Mouse (Mus musculus) liver, embryonic 13.5 days (tissue): ENCODE measurements around the gene Ppm1j. TPM values are rescaled to one million over a fixed set of nuclear protein-coding genes. Genes with fewer than 3 reads are reported as not detected.
A peak's percentile ranks its signal among the peaks of the same experiment; 100 is the strongest.
"Not testable (repeated sequence)": the region's sequence is repeated elsewhere in the genome, so short reads cannot be mapped to it uniquely, and the experiment has no call there.

Experiments used
- ATAC-seq: fragments of 200-750 bp; cut with Nextera tagmentation; 2 replicates; pipeline ENCODE4 v1.8.0; 2017; ENCODE audit warnings: low read depth, mild to moderate bottlenecking, moderate number of reproducible peaks, moderate library complexity
- DNase-seq: peaks from one replicate; pipeline ENCODE4 v3.0.0; 2022
- H3K27ac ChIP-seq: fragments of 300-500 bp; sonication (generic); 2 replicates; pipeline ENCODE4 v1.5.1; 2015; ENCODE audit warnings: moderate library complexity, mild to moderate bottlenecking, inconsistent platforms
- H3K27me3 ChIP-seq: fragments of 300-500 bp; sonication (generic); 2 replicates; pipeline ENCODE4 v1.6.1; 2015; ENCODE audit warnings: mild to moderate bottlenecking, inconsistent platforms
- H3K36me3 ChIP-seq: fragments of 300-500 bp; sonication (generic); 2 replicates; pipeline ENCODE4 v1.6.1; 2015; ENCODE audit warnings: mild to moderate bottlenecking, inconsistent platforms
- H3K4me1 ChIP-seq: fragments of 300-500 bp; sonication (generic); replicated peaks from 2 replicates; pipeline ENCODE4 v1.6.1; 2015; ENCODE audit warnings: inconsistent platforms
- H3K4me2 ChIP-seq: fragments of 300-500 bp; sonication (generic); 2 replicates; pipeline ENCODE4 v1.6.1; 2015; ENCODE audit warnings: inconsistent platforms, mild to moderate bottlenecking, moderate library complexity
- H3K4me3 ChIP-seq: fragments of 300-500 bp; sonication (generic); replicated peaks from 2 replicates; pipeline ENCODE4 v1.5.1; 2015; ENCODE audit warnings: mild to moderate bottlenecking, inconsistent platforms
- H3K9ac ChIP-seq: fragments of 300-500 bp; sonication (generic); 2 replicates; pipeline ENCODE4 v1.6.1; 2015; ENCODE audit warnings: mild to moderate bottlenecking, inconsistent platforms
- H3K9me3 ChIP-seq: fragments of 300-500 bp; sonication (generic); replicated peaks from 2 replicates; pipeline ENCODE4 v1.6.1; 2016; ENCODE audit warnings: inconsistent platforms
- WGBS: fragments of 180-500 bp; shearing (Covaris S2); methylation state at CpG from one replicate; pipeline ENCODE4 v1.1.7; 2015; ENCODE audit not compliant: insufficient replicate concordance; 5-methylcytosine and 5-hydroxymethylcytosine counted together
- polyA plus RNA-seq: library from polyadenylated mRNA; unstranded; fragments of >200 nt; fragmentation: Nextera tagmentation; extraction: Ambion mirVana; gene quantifications from 2 replicates; pipeline ENCODE4 v1.2.1, GENCODE M21; 2015

The Ppm1j gene
- polyA plus RNA-seq, 1 experiment from 2014 or later: 0.37 TPM

GRCm38 (mm10) chr3:104794953-104795470 is 14.2 kb downstream of the Ppm1j start:
- DNase-seq (no peak), ATAC-seq (no peak)
- Histone ChIP-seq H3K9me3 (no peaks in the 10 kb centered on the region), H3K4me3 (no peak overlapping the region), H3K4me2 (no peak overlapping the region), H3K27me3 (peaks cover 5% of the 10 kb centered on the region), H3K27ac (peak overlapping the region; percentile 53), H3K9ac (no peak overlapping the region), H3K4me1 (peaks cover 56% of the 10 kb centered on the region), H3K36me3 (peaks cover 41% of the 10 kb centered on the region)
- 66% methylated on average over 12 of the region's 12 CpGs for WGBS

- DNase-seq: no peak
These were observed 14.9 kb downstream of the Ppm1j start for GRCm38 (mm10) chr3:104795661-104796340.

GRCm38 (mm10) chr3:104796430-104797082 is 15.7 kb downstream of the Ppm1j start:
- Histone ChIP-seq H3K4me3 (no peak overlapping the region), H3K4me1 (peaks cover 42% of the 10 kb centered on the region), H3K4me2 (no peak overlapping the region), H3K9ac (no peak overlapping the region), H3K27ac (no peak overlapping the region), H3K27me3 (no peaks in the 10 kb centered on the region), H3K9me3 (no peaks in the 10 kb centered on the region), H3K36me3 (peaks cover 56% of the 10 kb centered on the region)
- DNase-seq (no peak), ATAC-seq (peak; percentile 44)
- 62% methylated on average over 15 of the region's 15 CpGs for WGBS

More at GRCm38 (mm10) chr3:104795661-104796340, 14.9 kb downstream of the Ppm1j start:
- H3K9ac ChIP-seq: no peak overlapping the region
- H3K36me3 ChIP-seq: peaks cover 49% of the 10 kb centered on the region
- no peak overlapping the region for H3K4me2 ChIP-seq
- peak overlapping the region; percentile 53; the same call in 1 of the 2 replicates for H3K27ac ChIP-seq
- H3K27me3 ChIP-seq: no peaks in the 10 kb centered on the region
- no peaks in the 10 kb centered on the region for H3K9me3 ChIP-seq
- no peak for ATAC-seq
- whole genome bisulfite sequencing: 61% methylated on average over 15 of the region's 15 CpGs
- H3K4me3 ChIP-seq: no peak overlapping the region
- peaks cover 49% of the 10 kb centered on the region for H3K4me1 ChIP-seq

GRCm38 (mm10) chr3:104800681-104801080 is 19.8 kb downstream of the Ppm1j start:
- no peaks in the 10 kb centered on the region for H3K27me3 ChIP-seq
- H3K4me3 ChIP-seq: no peak overlapping the region
- no peak overlapping the region for H3K27ac ChIP-seq
- ATAC-seq: no peak
- H3K9ac ChIP-seq: no peak overlapping the region
- H3K4me1 ChIP-seq: peaks cover 8% of the 10 kb centered on the region
- DNase-seq: no peak
- H3K36me3 ChIP-seq: peaks cover 70% of the 10 kb centered on the region
- no peak overlapping the region for H3K4me2 ChIP-seq
- H3K9me3 ChIP-seq: no peaks in the 10 kb centered on the region
- 84% methylated on average over 11 of the region's 11 CpGs for WGBS

GRCm38 (mm10) chr3:104801481-104801880 is 20.6 kb downstream of the Ppm1j start:
- H3K4me3 ChIP-seq: no peak overlapping the region
- ATAC-seq: no peak
- no peaks in the 10 kb centered on the region for H3K9me3 ChIP-seq
- no peak overlapping the region for H3K4me2 ChIP-seq
- H3K36me3 ChIP-seq: peaks cover 66% of the 10 kb centered on the region
- no peak overlapping the region for H3K27ac ChIP-seq
- 84% methylated on average over 6 of the region's 6 CpGs for WGBS
- H3K27me3 ChIP-seq: no peaks in the 10 kb centered on the region
- no peak overlapping the region for H3K9ac ChIP-seq
- no peaks in the 10 kb centered on the region; the same call in 1 of the 2 replicates for H3K4me1 ChIP-seq
- no peak for DNase-seq

GRCm38 (mm10) chr3:104804312-104804711 is 23.5 kb downstream of the Ppm1j start:
- H3K4me3 ChIP-seq: no peak overlapping the region
- no peaks in the 10 kb centered on the region for H3K9me3 ChIP-seq
- no peak for DNase-seq
- ATAC-seq: no peak
- H3K27ac ChIP-seq: no peak overlapping the region
- no peaks in the 10 kb centered on the region for H3K4me1 ChIP-seq
- WGBS: 81% methylated on average over 10 of the region's 10 CpGs
- H3K9ac ChIP-seq: no peak overlapping the region
- peaks cover 45% of the 10 kb centered on the region for H3K36me3 ChIP-seq
- H3K27me3 ChIP-seq: no peaks in the 10 kb centered on the region
- no peak overlapping the region for H3K4me2 ChIP-seq

GRCm38 (mm10) chr3:104805539-104805938 is 24.7 kb downstream of the Ppm1j start:
- no peak overlapping the region for H3K4me3 ChIP-seq
- no peak overlapping the region for H3K4me2 ChIP-seq
- DNase-seq: no peak
- no peaks in the 10 kb centered on the region for H3K9me3 ChIP-seq
- no peaks in the 10 kb centered on the region for H3K27me3 ChIP-seq
- WGBS: 82% methylated on average over 9 of the region's 9 CpGs
- H3K9ac ChIP-seq: no peak overlapping the region
- H3K27ac ChIP-seq: no peak overlapping the region
- H3K4me1 ChIP-seq: no peaks in the 10 kb centered on the region
- peaks cover 33% of the 10 kb centered on the region for H3K36me3 ChIP-seq
- no peak for ATAC-seq

GRCm38 (mm10) chr3:104811752-104812151 is 30.9 kb downstream of the Ppm1j start:
- Histone ChIP-seq H3K27me3 (no peaks in the 10 kb centered on the region), H3K27ac (no peak overlapping the region), H3K9ac (no peak overlapping the region), H3K36me3 (peaks cover 12% of the 10 kb centered on the region; the same call in 1 of the 2 replicates), H3K9me3 (no peaks in the 10 kb centered on the region), H3K4me1 (peaks cover 21% of the 10 kb centered on the region), H3K4me2 (no peak overlapping the region), H3K4me3 (no peak overlapping the region)
- ATAC-seq: no peak
- DNase-seq: no peak
- WGBS: 68% methylated on average over 3 of the region's 3 CpGs

- Histone ChIP-seq H3K9ac (no peak overlapping the region), H3K4me3 (no peak overlapping the region), H3K27me3 (no peaks in the 10 kb centered on the region), H3K4me1 (peaks cover 26% of the 10 kb centered on the region), H3K4me2 (no peak overlapping the region), H3K9me3 (no peaks in the 10 kb centered on the region), H3K36me3 (peaks cover 12% of the 10 kb centered on the region; the same call in 1 of the 2 replicates), H3K27ac (no peak overlapping the region)
- no peak for DNase-seq
- no peak for ATAC-seq
- WGBS: 78% methylated on average over 4 of the region's 4 CpGs
These were observed 31.4 kb downstream of the Ppm1j start for GRCm38 (mm10) chr3:104812254-104812653.

GRCm38 (mm10) chr3:104813227-104813626 is 32.4 kb downstream of the Ppm1j start:
- H3K36me3 ChIP-seq: peaks cover 12% of the 10 kb centered on the region; the same call in 1 of the 2 replicates
- not testable (repeated sequence) for H3K27ac ChIP-seq, ATAC-seq, H3K4me3 ChIP-seq, H3K9me3 ChIP-seq, H3K27me3 ChIP-seq, H3K4me2 ChIP-seq, DNase-seq, H3K9ac ChIP-seq
- H3K4me1 ChIP-seq: peaks cover 33% of the 10 kb centered on the region
- 75% methylated on average over 7 of the region's 7 CpGs for WGBS

- no peak for ATAC-seq
- 86% methylated on average over 1 of the region's 1 CpGs for WGBS
These were observed 33.9 kb downstream of the Ppm1j start for GRCm38 (mm10) chr3:104814746-104815145.

More at GRCm38 (mm10) chr3:104814746-104815145, 33.9 kb downstream of the Ppm1j start:
- no peak for DNase-seq
- H3K9me3 ChIP-seq: no peaks in the 10 kb centered on the region
- H3K4me3 ChIP-seq: no peak overlapping the region
- no peak overlapping the region for H3K27ac ChIP-seq
- H3K27me3 ChIP-seq: no peaks in the 10 kb centered on the region
- no peak overlapping the region for H3K9ac ChIP-seq
- peaks cover 12% of the 10 kb centered on the region; the same call in 1 of the 2 replicates for H3K36me3 ChIP-seq
- peaks cover 48% of the 10 kb centered on the region for H3K4me1 ChIP-seq
- no peak overlapping the region for H3K4me2 ChIP-seq
